Mouse (Mus musculus): ENCODE data around the gene Ppfia2. TPM values are rescaled to one million over a fixed set of nuclear protein-coding genes. Genes with fewer than 3 reads are reported as not detected.

Gene Ppfia2
- polyA plus RNA-seq, 1 experiment from 2014 or later, result 0.66 TPM

DNA sequence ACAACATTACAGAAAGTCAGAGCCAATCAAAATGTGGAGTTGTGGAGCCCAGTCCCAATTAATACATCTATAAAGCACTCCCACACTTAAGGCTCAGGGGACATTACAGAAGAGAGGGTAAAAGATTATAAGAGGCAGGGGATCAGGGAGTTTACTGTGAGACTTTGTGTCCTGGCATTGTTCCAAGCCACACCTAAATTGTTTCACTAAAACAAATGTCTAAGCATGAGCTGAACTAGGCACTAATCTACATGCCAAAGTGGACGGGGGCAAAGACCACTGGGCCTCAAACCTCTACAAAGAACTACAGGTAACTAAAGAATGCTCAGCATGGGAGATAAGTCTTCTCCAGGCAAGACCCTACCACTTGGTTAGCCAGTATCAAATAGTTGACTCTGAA, 148.1 kb downstream of the Ppfia2 start:
- Histone ChIP-seq H3K36me3 (ENCODE audit: control insufficient read depth, insufficient read depth, low read length) (no peaks in the 10 kb centered on the region), H3K4me2 (ENCODE audit: low read length) (no peak overlapping the region), H3K27me3 (ENCODE audit: control insufficient read depth, insufficient read depth, low read length) (no peaks in the 10 kb centered on the region), H3K4me3 (ENCODE audit: control insufficient read depth in 1 of 2, insufficient read depth in 1 of 2, low read depth in 1 of 2, low read length in 2 of 2) (no peak overlapping the region), H3K4me1 (ENCODE audit: control insufficient read depth in 2 of 2, insufficient read depth in 2 of 2, low read length in 2 of 2) (no peaks in the 10 kb centered on the region), H3K27ac (replicated peaks in 1 of 2; ENCODE audit: control insufficient read depth in 1 of 2, insufficient read depth in 1 of 2, low read depth in 2 of 2, low read length in 2 of 2) (no peak overlapping the region), H3K9me3 (ENCODE audit: control insufficient read depth, low read length) (no peaks in the 10 kb centered on the region), H3K9ac (ENCODE audit: low read length) (no peak overlapping the region)
- 39% methylated on average over 1 of the region's 1 CpGs for WGBS
- no peak for ATAC-seq (ENCODE audit: insufficient number of reproducible peaks, insufficient read depth, low FRiP score, low read depth)

DNA sequence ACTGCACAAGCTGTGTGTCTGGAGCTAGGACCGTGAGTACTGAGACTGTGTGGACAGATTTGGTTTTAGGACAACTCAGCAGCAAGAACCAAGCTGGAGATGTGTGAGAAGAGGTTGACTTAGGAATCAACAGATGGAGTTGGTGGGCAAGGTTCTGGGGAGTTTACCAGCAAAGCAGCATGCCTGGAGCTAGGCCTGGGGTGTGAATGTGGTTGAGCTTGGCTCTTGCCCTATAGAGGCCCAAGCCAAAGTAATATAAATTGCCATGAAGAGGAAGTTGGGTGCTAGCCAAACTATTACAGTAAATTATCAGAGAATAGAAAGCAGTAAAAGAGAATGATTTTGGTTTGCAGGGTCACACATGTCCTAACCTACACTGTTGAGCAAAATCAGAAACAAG, 150.8 kb downstream of the Ppfia2 start:
- WGBS, result 88% methylated on average over 1 of the region's 1 CpGs
- H3K9ac ChIP-seq (ENCODE audit: low read length), result no peak overlapping the region
- ATAC-seq (ENCODE audit: insufficient number of reproducible peaks, insufficient read depth, low FRiP score, low read depth), result no peak

DNA sequence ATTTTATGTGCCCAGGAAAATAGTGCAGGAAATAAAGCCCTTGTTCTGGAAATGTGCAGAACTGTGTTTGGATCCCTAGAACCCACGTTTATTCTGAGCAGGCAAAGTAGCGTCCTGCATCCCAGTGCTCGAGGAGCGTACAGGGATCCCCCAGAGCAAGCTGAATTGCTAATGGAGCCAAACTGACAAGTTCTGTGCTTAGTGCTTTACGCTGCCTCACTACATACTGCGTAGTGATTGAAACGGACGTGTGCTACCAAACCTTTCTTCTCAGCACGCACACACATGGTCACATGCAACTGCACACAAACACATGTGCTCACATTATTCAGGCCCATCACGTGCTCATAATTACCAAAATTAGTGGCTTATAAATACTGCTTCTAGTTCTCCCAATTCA, 153.2 kb downstream of the Ppfia2 start:
- H3K9me3 ChIP-seq (ENCODE audit: control insufficient read depth, low read length), result no peaks in the 10 kb centered on the region
- no peak overlapping the region for H3K27ac ChIP-seq (replicated peaks in 1 of 2; ENCODE audit: control insufficient read depth in 1 of 2, insufficient read depth in 1 of 2, low read depth in 2 of 2, low read length in 2 of 2)
- no peak overlapping the region for H3K4me3 ChIP-seq (ENCODE audit: control insufficient read depth in 1 of 2, insufficient read depth in 1 of 2, low read depth in 1 of 2, low read length in 2 of 2)
- WGBS, result 78% methylated on average over 10 of the region's 10 CpGs
- H3K4me2 ChIP-seq (ENCODE audit: low read length), result no peak overlapping the region
- no peaks in the 10 kb centered on the region for H3K27me3 ChIP-seq (ENCODE audit: control insufficient read depth, insufficient read depth, low read length)
- no peak for ATAC-seq (ENCODE audit: insufficient number of reproducible peaks, insufficient read depth, low FRiP score, low read depth)
- H3K9ac ChIP-seq (ENCODE audit: low read length), result no peak overlapping the region
- H3K4me1 ChIP-seq (ENCODE audit: control insufficient read depth in 2 of 2, insufficient read depth in 2 of 2, low read length in 2 of 2), result no peaks in the 10 kb centered on the region
- H3K36me3 ChIP-seq (ENCODE audit: control insufficient read depth, insufficient read depth, low read length), result no peaks in the 10 kb centered on the region

More for the DNA sequence above, 150.8 kb downstream of the Ppfia2 start:
- Histone ChIP-seq H3K4me3 (ENCODE audit: control insufficient read depth in 1 of 2, insufficient read depth in 1 of 2, low read depth in 1 of 2, low read length in 2 of 2) (no peak overlapping the region), H3K27ac (replicated peaks in 1 of 2; ENCODE audit: control insufficient read depth in 1 of 2, insufficient read depth in 1 of 2, low read depth in 2 of 2, low read length in 2 of 2) (no peak overlapping the region), H3K36me3 (ENCODE audit: control insufficient read depth, insufficient read depth, low read length) (no peaks in the 10 kb centered on the region), H3K4me2 (ENCODE audit: low read length) (no peak overlapping the region), H3K4me1 (ENCODE audit: control insufficient read depth in 2 of 2, insufficient read depth in 2 of 2, low read length in 2 of 2) (no peaks in the 10 kb centered on the region), H3K9me3 (ENCODE audit: control insufficient read depth, low read length) (no peaks in the 10 kb centered on the region), H3K27me3 (ENCODE audit: control insufficient read depth, insufficient read depth, low read length) (no peaks in the 10 kb centered on the region)

DNA sequence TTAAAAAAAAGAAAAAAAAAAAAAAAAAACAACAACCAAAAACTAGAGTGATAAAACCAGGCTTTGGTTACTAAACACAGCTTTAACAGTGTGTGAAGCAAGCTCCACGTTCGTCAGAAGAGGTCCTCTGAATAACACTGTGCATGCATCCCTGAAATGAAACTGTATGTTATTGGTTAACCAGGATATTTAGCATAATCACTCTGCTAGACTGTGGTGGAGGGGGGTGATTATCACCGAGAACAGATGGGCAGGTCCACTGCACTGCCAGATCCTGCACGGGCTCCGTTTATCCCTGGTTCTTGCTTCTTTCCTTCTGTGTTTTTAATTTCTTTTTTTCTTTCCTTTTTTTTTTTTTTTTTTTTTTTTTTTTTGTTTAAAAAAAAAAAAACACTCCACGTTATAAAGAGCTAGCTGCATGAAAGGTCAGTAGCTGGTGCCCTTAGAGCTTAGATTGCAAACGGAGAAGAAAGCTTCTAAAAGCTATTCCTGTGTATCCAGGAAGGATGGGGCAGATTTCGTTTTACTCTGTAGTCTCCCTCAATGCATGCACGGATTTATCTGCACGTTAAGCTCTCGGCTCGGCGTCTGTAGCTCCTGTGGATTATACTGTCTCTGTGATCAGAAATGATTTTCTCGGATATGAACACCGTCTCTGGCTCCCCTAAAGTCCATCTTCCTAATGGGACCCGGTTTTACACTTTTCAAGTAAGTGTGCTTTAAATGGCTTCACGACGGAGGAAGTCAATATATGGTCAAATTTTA, 162.2 kb downstream of the Ppfia2 start:
- H3K36me3 ChIP-seq (ENCODE audit: control insufficient read depth, insufficient read depth, low read length), result no peaks in the 10 kb centered on the region
- H3K4me2 ChIP-seq (ENCODE audit: low read length), result no peak overlapping the region; the same call in 1 of the 2 replicates
- 65% methylated on average over 18 of the region's 18 CpGs for WGBS
- no peak overlapping the region for H3K27ac ChIP-seq (replicated peaks in 1 of 2; ENCODE audit: control insufficient read depth in 1 of 2, insufficient read depth in 1 of 2, low read depth in 2 of 2, low read length in 2 of 2)
- no peak for ATAC-seq (ENCODE audit: insufficient number of reproducible peaks, insufficient read depth, low FRiP score, low read depth)
- H3K9me3 ChIP-seq (ENCODE audit: control insufficient read depth, low read length), result no peaks in the 10 kb centered on the region
- H3K9ac ChIP-seq (ENCODE audit: low read length), result no peak overlapping the region
- H3K27me3 ChIP-seq (ENCODE audit: control insufficient read depth, insufficient read depth, low read length), result no peaks in the 10 kb centered on the region
- H3K4me3 ChIP-seq (ENCODE audit: control insufficient read depth in 1 of 2, insufficient read depth in 1 of 2, low read depth in 1 of 2, low read length in 2 of 2), result no peak overlapping the region
- no peaks in the 10 kb centered on the region for H3K4me1 ChIP-seq (ENCODE audit: control insufficient read depth in 2 of 2, insufficient read depth in 2 of 2, low read length in 2 of 2)

DNA sequence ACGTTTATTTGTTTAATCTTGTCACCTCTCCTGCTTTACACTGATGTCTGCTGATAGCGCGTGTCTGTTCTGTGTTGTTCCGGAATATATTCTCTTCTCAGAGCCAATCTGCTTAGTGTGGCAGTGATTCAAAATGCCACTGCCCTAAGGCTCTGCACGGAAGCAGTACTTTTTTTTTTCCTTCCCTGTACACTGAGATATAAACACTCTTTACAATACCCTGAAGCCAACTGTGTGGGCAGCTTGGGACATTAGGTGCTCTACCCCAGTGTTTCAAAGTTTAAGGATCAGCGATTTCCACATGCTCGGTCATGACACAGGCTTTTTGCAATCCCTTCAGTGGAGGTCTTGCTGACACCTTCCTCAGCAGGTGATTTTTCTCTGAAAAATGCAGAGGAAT, 163.8 kb downstream of the Ppfia2 start:
- no peaks in the 10 kb centered on the region for H3K9me3 ChIP-seq (ENCODE audit: control insufficient read depth, low read length)
- H3K27ac ChIP-seq (replicated peaks in 1 of 2; ENCODE audit: control insufficient read depth in 1 of 2, insufficient read depth in 1 of 2, low read depth in 2 of 2, low read length in 2 of 2), result no peak overlapping the region
- ATAC-seq (ENCODE audit: insufficient number of reproducible peaks, insufficient read depth, low FRiP score, low read depth), result no peak
- no peak overlapping the region for H3K4me2 ChIP-seq (ENCODE audit: low read length)
- WGBS, result 58% methylated on average over 7 of the region's 7 CpGs
- no peak overlapping the region for H3K9ac ChIP-seq (ENCODE audit: low read length)
- no peaks in the 10 kb centered on the region for H3K36me3 ChIP-seq (ENCODE audit: control insufficient read depth, insufficient read depth, low read length)
- H3K4me1 ChIP-seq (ENCODE audit: control insufficient read depth in 2 of 2, insufficient read depth in 2 of 2, low read length in 2 of 2), result no peaks in the 10 kb centered on the region
- H3K4me3 ChIP-seq (ENCODE audit: control insufficient read depth in 1 of 2, insufficient read depth in 1 of 2, low read depth in 1 of 2, low read length in 2 of 2), result no peak overlapping the region
- H3K27me3 ChIP-seq (ENCODE audit: control insufficient read depth, insufficient read depth, low read length), result no peaks in the 10 kb centered on the region

DNA sequence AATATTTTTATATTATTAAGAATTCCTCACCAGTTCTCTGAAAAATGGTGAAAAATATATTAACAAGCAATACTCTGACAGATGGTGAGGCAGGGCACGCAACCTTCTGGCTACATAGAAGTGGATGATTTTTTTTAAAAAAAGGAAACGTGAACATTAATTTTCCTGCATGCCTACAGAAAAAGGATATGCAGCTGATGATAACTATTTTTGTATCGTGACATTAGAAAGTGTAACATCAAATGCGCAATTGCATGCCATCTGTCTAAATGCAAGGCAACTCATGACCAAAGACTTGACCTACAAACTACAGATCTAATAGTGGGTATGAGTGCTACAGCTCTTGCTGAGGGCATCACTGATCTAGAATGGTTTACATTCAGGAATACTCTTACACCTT, 182.1 kb downstream of the Ppfia2 start:
- Histone ChIP-seq H3K4me3 (ENCODE audit: control insufficient read depth in 1 of 2, insufficient read depth in 1 of 2, low read depth in 1 of 2, low read length in 2 of 2) (no peak overlapping the region), H3K36me3 (ENCODE audit: control insufficient read depth, insufficient read depth, low read length) (no peaks in the 10 kb centered on the region), H3K27ac (replicated peaks in 1 of 2; ENCODE audit: control insufficient read depth in 1 of 2, insufficient read depth in 1 of 2, low read depth in 2 of 2, low read length in 2 of 2) (no peak overlapping the region), H3K4me2 (ENCODE audit: low read length) (no peak overlapping the region), H3K9ac (ENCODE audit: low read length) (no peak overlapping the region), H3K9me3 (ENCODE audit: control insufficient read depth, low read length) (no peaks in the 10 kb centered on the region), H3K27me3 (ENCODE audit: control insufficient read depth, insufficient read depth, low read length) (no peaks in the 10 kb centered on the region), H3K4me1 (ENCODE audit: control insufficient read depth in 2 of 2, insufficient read depth in 2 of 2, low read length in 2 of 2) (no peaks in the 10 kb centered on the region)
- WGBS, result 84% methylated on average over 4 of the region's 4 CpGs
- no peak for ATAC-seq (ENCODE audit: insufficient number of reproducible peaks, insufficient read depth, low FRiP score, low read depth)

DNA sequence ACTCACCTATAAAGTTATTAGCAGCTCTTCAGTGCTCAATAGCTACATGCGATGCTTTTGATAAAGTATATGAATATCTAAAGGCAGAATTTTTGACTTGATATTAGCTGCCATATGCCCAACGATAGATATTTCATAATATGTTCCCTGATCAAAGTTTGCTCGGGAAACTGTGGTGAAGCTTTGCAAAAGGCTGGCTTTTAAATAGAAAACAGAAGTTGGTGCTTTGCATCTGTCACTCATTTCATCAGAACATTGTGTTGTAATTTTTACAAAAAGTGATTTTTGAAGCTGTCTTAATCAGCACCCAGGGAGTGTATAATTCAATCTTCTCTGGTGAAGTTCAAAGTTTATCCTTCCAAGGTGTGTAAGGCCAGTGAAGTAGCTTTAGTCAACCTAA, 195.1 kb downstream of the Ppfia2 start:
- Histone ChIP-seq H3K4me1 (ENCODE audit: control insufficient read depth in 2 of 2, insufficient read depth in 2 of 2, low read length in 2 of 2) (no peaks in the 10 kb centered on the region), H3K27ac (replicated peaks in 1 of 2; ENCODE audit: control insufficient read depth in 1 of 2, insufficient read depth in 1 of 2, low read depth in 2 of 2, low read length in 2 of 2) (no peak overlapping the region), H3K4me2 (ENCODE audit: low read length) (no peak overlapping the region), H3K4me3 (ENCODE audit: control insufficient read depth in 1 of 2, insufficient read depth in 1 of 2, low read depth in 1 of 2, low read length in 2 of 2) (no peak overlapping the region), H3K36me3 (ENCODE audit: control insufficient read depth, insufficient read depth, low read length) (no peaks in the 10 kb centered on the region), H3K27me3 (ENCODE audit: control insufficient read depth, insufficient read depth, low read length) (no peaks in the 10 kb centered on the region), H3K9ac (ENCODE audit: low read length) (no peak overlapping the region), H3K9me3 (ENCODE audit: control insufficient read depth, low read length) (no peaks in the 10 kb centered on the region)
- ATAC-seq (ENCODE audit: insufficient number of reproducible peaks, insufficient read depth, low FRiP score, low read depth), result no peak
- WGBS, result 75% methylated on average over 3 of the region's 3 CpGs

DNA sequence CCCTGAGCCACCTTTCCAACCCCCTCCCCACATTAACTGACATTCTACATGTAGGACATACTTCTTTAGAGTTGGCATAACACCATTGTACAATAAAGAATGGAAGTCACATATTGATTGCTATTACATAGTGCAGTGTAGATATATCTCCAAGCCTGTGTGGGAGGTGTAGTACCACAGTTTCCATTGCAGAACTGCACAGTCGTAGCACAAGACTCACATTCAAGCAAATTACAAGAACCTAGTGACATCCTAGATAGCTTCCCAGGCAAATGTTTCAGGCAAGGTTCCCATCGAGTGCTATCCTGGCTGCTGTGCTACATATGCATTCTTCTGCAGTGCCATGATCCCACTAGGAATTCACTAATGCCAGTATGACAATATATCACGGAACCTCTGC, 200.0 kb downstream of the Ppfia2 start:
- H3K27me3 ChIP-seq (ENCODE audit: control insufficient read depth, insufficient read depth, low read length), result no peaks in the 10 kb centered on the region
- H3K9ac ChIP-seq (ENCODE audit: low read length), result no peak overlapping the region
- no peaks in the 10 kb centered on the region for H3K9me3 ChIP-seq (ENCODE audit: control insufficient read depth, low read length)
- H3K4me2 ChIP-seq (ENCODE audit: low read length), result no peak overlapping the region
- no peak overlapping the region for H3K4me3 ChIP-seq (ENCODE audit: control insufficient read depth in 1 of 2, insufficient read depth in 1 of 2, low read depth in 1 of 2, low read length in 2 of 2)
- no peaks in the 10 kb centered on the region for H3K36me3 ChIP-seq (ENCODE audit: control insufficient read depth, insufficient read depth, low read length)
- ATAC-seq (ENCODE audit: insufficient number of reproducible peaks, insufficient read depth, low FRiP score, low read depth), result no peak
- no peaks in the 10 kb centered on the region for H3K4me1 ChIP-seq (ENCODE audit: control insufficient read depth in 2 of 2, insufficient read depth in 2 of 2, low read length in 2 of 2)
- no peak overlapping the region for H3K27ac ChIP-seq (replicated peaks in 1 of 2; ENCODE audit: control insufficient read depth in 1 of 2, insufficient read depth in 1 of 2, low read depth in 2 of 2, low read length in 2 of 2)
- WGBS, result 75% methylated on average over 3 of the region's 3 CpGs
